Mouse (Mus musculus) left cerebral cortex, adult 9 months (tissue): ENCODE measurements around the gene Kif1b.
A peak's percentile ranks its signal among the peaks of the same experiment; 100 is the strongest.

Experiments used
- DNase-seq, 2 experiments: peaks; one replicate each; pipeline ENCODE4 v3.0.0; 2022; ENCODE audit warnings: low spot score in 2 of 2

Gene Kif1b

GRCm38 (mm10) chr4:149307596-149308490, at the start of gene Kif1b:
Gene Kif1b (minus strand): TSS chr4:149307693.
- DNase-seq, result peak; percentile 92 to 99

GRCm38 (mm10) chr4:149354671-149355070, 47.2 kb upstream of the Kif1b start:
- DNase-seq, result no peak

GRCm38 (mm10) chr4:149351596-149352150, 44.2 kb upstream of the Kif1b start:
- no peak for DNase-seq

- no peak for DNase-seq
These were observed 41.5 kb upstream of the Kif1b start for GRCm38 (mm10) chr4:149348963-149349362.

- no peak for DNase-seq
These were observed 38.4 kb upstream of the Kif1b start for GRCm38 (mm10) chr4:149345873-149346272.

- no peak for DNase-seq
These were observed 36.8 kb upstream of the Kif1b start for GRCm38 (mm10) chr4:149344311-149344710.

GRCm38 (mm10) chr4:149340680-149341079, 33.2 kb upstream of the Kif1b start:
- DNase-seq, result no peak

GRCm38 (mm10) chr4:149339426-149340214, 32.1 kb upstream of the Kif1b start:
- DNase-seq, result no peak

- peak; percentile 51 to 53 for DNase-seq
These were observed 30.6 kb upstream of the Kif1b start for GRCm38 (mm10) chr4:149338137-149338536.

GRCm38 (mm10) chr4:149337353-149337752, 29.9 kb upstream of the Kif1b start:
- no peak for DNase-seq

- no peak for DNase-seq
These were observed 28.8 kb upstream of the Kif1b start for GRCm38 (mm10) chr4:149336302-149336701.

GRCm38 (mm10) chr4:149334881-149335280, 27.4 kb upstream of the Kif1b start:
- no peak for DNase-seq

GRCm38 (mm10) chr4:149332726-149333125, 25.2 kb upstream of the Kif1b start:
- no peak for DNase-seq

GRCm38 (mm10) chr4:149330495-149330894, 23.0 kb upstream of the Kif1b start:
- no peak for DNase-seq

GRCm38 (mm10) chr4:149328735-149329134, 21.2 kb upstream of the Kif1b start:
- no peak for DNase-seq

- DNase-seq, result no peak
These were observed 19.8 kb upstream of the Kif1b start for GRCm38 (mm10) chr4:149327281-149327680.

- DNase-seq, result no peak
These were observed 18.1 kb upstream of the Kif1b start for GRCm38 (mm10) chr4:149325411-149326162.

- DNase-seq, result no peak
These were observed 16.2 kb upstream of the Kif1b start for GRCm38 (mm10) chr4:149323730-149324129.

GRCm38 (mm10) chr4:149322718-149323117, 15.2 kb upstream of the Kif1b start:
- no peak for DNase-seq

GRCm38 (mm10) chr4:149322286-149322685, 14.8 kb upstream of the Kif1b start:
- no peak for DNase-seq

- DNase-seq, result peak in 1 of 2 experiments; percentile 51
These were observed 11.6 kb upstream of the Kif1b start for GRCm38 (mm10) chr4:149319088-149319487.

- no peak for DNase-seq
These were observed 9.9 kb upstream of the Kif1b start for GRCm38 (mm10) chr4:149317387-149317786.
